Mouse (Mus musculus) ovary, postnatal 14 days (tissue): ENCODE measurements around the gene Arhgef15.
"Not testable (repeated sequence)": the region's sequence is repeated elsewhere in the genome, so short reads cannot be mapped to it uniquely, and the experiment has no call there.

ENCODE experiments used
- DNase-seq: peaks from one replicate; pipeline ENCODE4 v3.0.0; 2022; ENCODE audit warnings: low spot score

Arhgef15 gene

GRCm38 (mm10) chr11:68957308-68957707 is at the start of gene Arhgef15:
Arhgef15 (minus strand) TSS chr11:68957480.
- no peak for DNase-seq

- DNase-seq, result not testable (repeated sequence)
Observed at GRCm38 (mm10) chr11:69006575-69006974, 49.3 kb upstream of the Arhgef15 start.

DNA sequence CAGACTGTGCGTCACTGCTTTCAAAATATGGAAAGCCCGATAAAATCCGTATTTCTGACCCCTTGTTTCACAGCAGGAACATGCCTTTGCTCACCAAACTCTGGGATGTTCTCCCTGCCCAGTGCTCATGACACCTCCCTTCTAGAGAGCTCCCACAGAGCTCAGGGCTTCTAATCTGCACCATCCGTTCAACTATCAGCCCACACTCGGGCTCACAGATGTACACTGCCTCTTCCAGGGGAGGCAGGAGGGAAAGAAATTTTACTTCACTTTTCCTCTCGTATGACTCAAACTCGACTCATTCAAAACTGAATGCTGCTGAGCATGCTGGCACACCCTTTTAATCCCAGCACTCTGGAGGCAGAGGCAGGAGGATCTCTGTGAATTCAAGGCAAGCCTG is 47.9 kb upstream of the Arhgef15 start:
- DNase-seq, result no peak

DNA sequence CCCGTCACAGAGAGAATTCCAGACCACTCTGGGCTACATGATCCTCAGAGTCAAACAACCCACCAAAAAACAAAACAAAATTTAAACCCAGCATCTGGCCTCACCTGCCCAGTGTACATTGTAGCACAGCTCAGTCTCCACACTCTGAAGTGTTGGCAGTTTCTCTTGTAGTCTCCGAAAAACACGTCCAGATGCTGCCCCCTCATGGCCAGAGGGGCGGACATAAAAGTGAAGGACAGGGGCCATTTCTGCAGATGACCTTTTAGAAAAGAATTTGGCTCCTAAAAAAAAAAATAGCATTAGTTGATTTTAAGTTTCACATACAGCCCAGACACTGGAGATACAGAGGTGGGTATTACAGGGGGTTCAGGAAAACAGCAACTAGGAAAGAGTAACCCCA is 46.3 kb upstream of the Arhgef15 start:
- no peak for DNase-seq

DNA sequence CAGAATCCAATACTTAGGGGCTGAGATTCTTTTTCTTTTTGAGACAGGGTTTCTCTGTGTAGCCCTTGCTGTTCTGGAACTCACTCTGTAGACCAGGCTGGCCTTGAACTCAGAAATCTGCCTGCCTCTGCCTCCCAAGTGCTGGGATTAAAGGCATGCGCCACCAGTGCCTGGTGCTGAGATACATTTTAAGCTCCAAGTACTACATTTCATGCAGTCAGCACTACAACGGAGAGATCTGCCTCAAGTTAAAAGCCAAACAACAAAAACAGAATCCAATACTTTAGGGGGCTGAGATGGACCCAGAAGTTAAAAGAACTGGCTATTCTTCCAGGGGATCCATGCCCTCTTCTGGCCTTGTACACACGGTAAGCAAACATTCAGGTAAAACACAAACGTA is 45.5 kb upstream of the Arhgef15 start:
- not testable (repeated sequence) for DNase-seq

GRCm38 (mm10) chr11:68997080-68997479 is 39.8 kb upstream of the Arhgef15 start:
- no peak for DNase-seq

GRCm38 (mm10) chr11:68994377-68994776 is 37.1 kb upstream of the Arhgef15 start:
- DNase-seq, result no peak

DNA sequence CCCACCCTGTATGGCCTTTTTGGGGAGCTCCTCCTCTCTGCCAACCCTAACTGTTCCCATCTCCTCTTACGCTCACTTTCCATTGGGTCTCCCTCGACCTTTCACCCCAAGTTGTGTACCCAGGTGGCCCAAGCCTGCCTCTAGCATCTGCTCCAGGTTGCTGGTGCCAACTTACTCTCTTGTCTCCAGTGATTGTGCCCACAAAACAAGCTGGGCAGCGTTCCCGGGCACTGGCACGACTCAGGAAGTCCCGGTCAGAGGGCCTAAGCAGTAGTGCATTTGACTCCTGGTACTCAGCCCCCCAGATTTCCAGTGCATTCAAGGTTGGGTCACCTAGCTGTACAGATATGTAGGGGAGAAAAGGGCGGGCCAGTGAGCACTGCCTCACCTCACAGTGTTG is 35.8 kb upstream of the Arhgef15 start:
- no peak for DNase-seq

- DNase-seq, result no peak
Observed at GRCm38 (mm10) chr11:68988341-68988740, 31.1 kb upstream of the Arhgef15 start.

- DNase-seq, result no peak
Observed at GRCm38 (mm10) chr11:68987365-68987882, 30.1 kb upstream of the Arhgef15 start.

DNA sequence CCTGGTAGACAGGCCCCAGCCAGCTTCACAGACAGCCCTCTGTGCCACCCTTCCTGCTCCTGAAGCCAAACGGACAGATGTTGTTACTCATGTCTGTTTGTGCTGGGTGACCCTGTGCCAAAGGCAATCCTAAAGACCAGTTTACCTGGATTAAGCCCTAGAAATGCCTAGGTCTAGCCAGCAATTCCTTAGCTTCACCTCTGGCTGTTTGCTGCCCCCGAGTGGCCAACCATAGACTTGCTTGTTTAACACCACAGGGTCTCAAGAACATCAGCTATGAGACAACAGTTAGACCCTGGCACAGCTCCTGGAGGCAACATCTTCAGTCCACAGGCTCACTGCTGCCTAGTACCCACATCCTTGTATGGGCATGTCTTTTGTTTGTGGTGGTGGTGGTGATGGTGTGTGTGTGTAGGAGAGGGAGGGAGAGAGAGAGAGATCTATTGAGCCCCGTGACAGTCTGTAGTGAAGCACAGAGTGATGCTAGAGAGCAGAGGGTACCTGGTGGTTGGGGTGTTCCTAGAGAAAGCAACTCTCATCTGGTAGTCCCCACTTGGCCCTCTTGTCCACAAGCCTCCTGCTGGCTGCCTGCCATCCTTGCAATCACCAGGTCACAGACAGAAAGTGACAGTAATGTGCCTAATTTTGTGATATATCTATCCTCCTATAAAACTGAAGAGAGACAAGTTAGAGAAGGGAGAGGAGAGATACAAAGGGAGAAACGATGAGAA is 25.5 kb upstream of the Arhgef15 start:
- DNase-seq, result peak; percentile 77

DNA sequence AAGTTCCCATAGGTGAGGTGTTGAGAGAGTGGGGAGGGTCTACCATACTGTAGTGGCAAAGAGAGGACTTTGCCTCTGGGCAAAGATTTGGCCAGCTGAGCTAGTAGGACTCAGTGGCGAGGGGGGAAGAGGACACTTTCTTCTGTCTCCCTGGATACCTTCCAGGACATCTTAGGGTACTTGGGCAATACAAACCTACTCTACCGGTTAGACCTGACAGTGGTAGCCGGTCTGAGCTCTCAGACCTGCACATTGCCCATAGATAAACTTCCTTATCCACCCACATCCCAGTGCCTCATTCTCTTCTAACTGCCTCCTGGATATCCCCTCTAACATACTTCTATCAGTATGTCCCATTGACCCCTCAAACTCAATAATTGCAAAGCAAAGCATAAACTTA is 23.6 kb upstream of the Arhgef15 start:
- no peak for DNase-seq

- DNase-seq, result no peak
Observed at GRCm38 (mm10) chr11:68979320-68979733, 22.0 kb upstream of the Arhgef15 start.

GRCm38 (mm10) chr11:68975601-68976000 is 18.3 kb upstream of the Arhgef15 start:
- no peak for DNase-seq

DNA sequence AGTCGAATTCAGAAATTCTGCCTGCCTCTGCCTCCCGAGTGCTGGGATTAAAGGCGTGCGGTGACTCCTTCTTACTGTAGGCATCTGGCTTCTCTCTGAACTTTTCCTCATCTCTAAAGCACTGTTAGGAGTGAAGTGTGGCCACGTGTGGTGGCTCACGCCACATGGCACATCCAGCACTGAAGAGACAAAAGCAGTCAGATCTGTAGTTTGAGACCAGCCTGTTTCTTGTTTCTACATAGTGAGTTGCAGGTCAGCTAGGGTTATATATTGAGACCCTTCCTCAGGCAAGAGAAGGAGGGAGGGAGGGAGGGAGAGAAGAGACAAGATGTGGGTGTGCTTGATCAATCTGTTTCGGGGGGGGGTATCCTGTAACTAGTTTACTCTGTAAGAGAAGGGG is 17.8 kb upstream of the Arhgef15 start, which contains the start of gene Rangrf:
Gene Rangrf (minus strand): TSS at position 101 of the 400 bp plus-strand sequence.
- DNase-seq, result no peak

GRCm38 (mm10) chr11:68974059-68974450 is 16.8 kb upstream of the Arhgef15 start:
- DNase-seq, result no peak

DNA sequence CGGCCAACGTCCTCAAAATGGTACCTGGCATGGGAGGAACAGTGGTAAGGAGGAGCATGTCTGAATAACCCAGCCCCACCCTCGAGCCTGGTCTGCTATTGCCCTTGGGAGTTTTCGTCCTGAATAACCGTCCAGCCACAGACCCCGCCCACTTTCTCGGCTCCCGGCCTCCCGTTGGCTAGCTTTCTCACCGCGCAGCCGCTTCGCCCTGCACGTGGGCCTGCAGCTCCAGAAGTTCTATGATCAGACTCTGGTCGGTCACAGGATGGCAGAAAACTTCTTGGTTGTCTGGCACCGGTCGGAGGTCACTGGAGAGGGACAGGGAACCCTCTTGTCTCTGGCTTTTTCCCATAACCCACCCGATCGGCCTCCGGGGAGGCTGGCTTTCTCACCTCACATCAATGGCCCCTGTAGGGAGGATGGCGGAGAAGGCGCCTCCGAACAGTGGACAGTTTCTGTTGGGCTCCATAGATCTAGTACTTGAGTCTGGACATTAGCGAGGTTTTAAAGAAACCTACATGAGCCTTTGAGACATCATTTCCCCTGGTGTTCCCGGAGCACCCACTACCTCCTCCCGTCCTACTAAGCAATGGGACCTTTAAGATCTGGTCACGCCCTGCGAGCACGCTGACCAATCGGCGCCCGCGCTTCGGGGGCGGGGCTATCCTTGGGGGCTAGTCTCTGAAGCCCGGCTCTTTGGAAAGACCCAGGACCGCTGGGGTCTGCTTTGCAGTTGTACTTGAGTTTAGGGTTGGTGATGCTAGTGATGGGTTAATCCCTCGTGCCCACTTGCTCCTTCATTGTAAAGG is 16.2 kb upstream of the Arhgef15 start:
- peak; percentile 72 for DNase-seq

DNA sequence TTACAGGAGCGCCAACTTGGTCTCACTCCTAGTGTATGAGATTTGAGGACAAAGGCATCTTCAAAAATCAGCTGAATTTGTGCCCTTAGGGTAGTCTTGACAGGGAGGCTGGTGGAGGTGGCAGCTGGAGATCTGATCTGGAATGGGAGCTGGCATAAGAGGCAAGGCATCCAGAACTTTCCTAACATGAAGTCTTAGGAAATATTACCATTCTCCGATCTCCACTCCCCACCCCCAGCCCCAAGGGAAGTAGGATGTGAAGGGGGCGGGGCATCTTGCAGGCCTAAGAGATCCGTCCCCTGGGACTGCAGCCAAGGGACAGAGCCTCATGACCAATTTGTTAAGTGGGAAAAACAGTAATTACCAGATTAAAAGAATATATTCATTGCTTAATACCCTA is 13.0 kb upstream of the Arhgef15 start:
- no peak for DNase-seq

DNA sequence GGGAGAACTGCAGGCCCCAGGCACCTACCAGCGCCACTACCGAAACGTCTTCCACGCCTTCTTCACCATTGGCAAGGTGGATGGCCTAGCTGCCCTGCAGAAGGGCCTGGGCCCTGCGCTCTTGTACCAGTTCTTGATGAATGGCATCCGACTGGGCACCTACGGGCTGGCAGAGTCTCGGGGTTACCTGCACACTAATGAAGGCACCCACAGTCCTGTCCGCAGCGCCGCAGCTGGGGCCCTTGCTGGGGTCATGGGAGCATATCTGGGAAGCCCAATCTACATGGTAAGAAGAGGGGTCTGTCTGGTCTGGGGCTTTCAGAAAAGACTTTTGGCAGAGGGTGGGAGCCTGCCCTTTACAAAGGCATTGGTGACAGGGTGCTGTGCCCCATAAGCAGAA is 11.5 kb upstream of the Arhgef15 start:
- no peak for DNase-seq

GRCm38 (mm10) chr11:68967337-68968282 is 10.3 kb upstream of the Arhgef15 start, which contains the start of gene Slc25a35:
Slc25a35 (plus strand) TSS chr11:68968131.
- peak; percentile 79 for DNase-seq

DNA sequence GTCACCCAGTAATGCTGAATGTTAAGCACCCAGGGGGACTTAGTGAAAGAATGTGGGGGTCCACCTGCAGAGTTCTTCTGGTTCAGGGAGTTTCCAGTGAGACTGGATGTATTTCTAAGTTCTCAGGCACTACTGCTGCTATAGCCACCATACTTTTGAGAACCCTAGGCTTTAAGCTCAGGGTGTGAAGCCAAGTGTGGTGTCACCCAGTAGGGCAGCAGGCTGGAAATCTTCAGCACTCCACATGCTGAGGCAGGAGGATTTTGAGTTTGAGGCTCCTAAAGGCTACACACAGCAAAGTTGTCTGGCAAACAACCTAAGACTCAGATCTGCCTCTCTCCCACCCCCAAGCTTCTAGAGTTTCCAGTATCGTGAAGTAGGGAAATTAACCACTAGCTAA is 9.3 kb upstream of the Arhgef15 start:
- DNase-seq, result no peak

DNA sequence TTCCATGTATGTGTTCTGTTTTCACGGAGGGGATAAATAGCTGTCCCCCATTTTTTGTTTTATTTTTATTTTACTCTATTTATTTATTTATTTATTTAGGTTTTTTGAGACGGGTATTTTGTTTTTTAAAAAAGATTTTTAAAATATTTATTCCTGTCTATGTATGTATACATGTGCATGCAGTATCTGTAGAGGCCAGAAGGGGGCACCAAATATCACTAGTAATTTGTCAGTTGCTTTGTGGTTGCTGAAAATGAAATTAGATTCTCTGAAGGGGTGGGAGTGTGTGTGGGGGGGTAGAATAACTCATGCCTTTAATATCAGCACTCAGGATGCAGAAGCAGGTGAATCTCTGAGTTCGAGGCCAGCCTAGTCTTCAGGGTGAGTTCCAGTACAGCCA is 8.6 kb upstream of the Arhgef15 start:
- peak; percentile 42 for DNase-seq
